Mouse (Mus musculus) liver, embryonic 14.5 days (tissue): ENCODE measurements around the gene Pole3. TPM values are rescaled to one million over a fixed set of nuclear protein-coding genes. Genes with fewer than 3 reads are reported as not detected.

Source experiments
- ATAC-seq: fragments of 200-750 bp; cut with Nextera tagmentation; 2 replicates; pipeline ENCODE4 v1.8.0; 2017; ENCODE audit warnings: moderate number of reproducible peaks, mild to moderate bottlenecking, moderate library complexity; ENCODE audit not compliant: insufficient read depth
- DNase-seq, 3 experiments: peaks; one replicate each; pipeline ENCODE4 v3.0.0-alpha.2; 2012 to 2013; ENCODE audit warnings: low read depth in 3 of 3, low spot score in 3 of 3
- H3K27ac ChIP-seq: fragments of 300-500 bp; sonication (generic); 2 replicates; pipeline ENCODE4 v1.5.1; 2014; ENCODE audit warnings: moderate library complexity, mild to moderate bottlenecking, control low read depth, inconsistent platforms
- H3K27me3 ChIP-seq: fragments of 300-500 bp; sonication (generic); 2 replicates; pipeline ENCODE4 v1.6.1; 2014; ENCODE audit warnings: mild to moderate bottlenecking, low read length, moderate library complexity; ENCODE audit not compliant: control insufficient read depth, insufficient read depth
- H3K36me3 ChIP-seq: fragments of 300-500 bp; sonication (generic); replicated peaks from 2 replicates; pipeline ENCODE4 v1.6.1; 2014; ENCODE audit warnings: low read depth; ENCODE audit not compliant: control insufficient read depth, insufficient read depth
- H3K4me1 ChIP-seq, 2 experiments: fragments of 200-500 bp in 1 of 2; fragments of 300-500 bp in 1 of 2; sonication (generic) in 1 of 2; replicated peaks; 2 replicates each; pipeline ENCODE4 v1.6.1; 2012 to 2014; ENCODE audit warnings: antibody characterized with exemption in 1 of 2, inconsistent platforms in 1 of 2, low read length in 1 of 2; ENCODE audit not compliant: control insufficient read depth in 2 of 2, insufficient read depth in 2 of 2
- H3K4me2 ChIP-seq: fragments of 300-500 bp; sonication (generic); 2 replicates; pipeline ENCODE4 v1.6.1; 2014; ENCODE audit warnings: low read depth, mild to moderate bottlenecking, control low read depth, moderate library complexity
- H3K4me3 ChIP-seq, 2 experiments: fragments of 200-500 bp in 1 of 2; fragments of 300-500 bp in 1 of 2; sonication (generic) in 1 of 2; 2 replicates each; pipeline ENCODE4 v1.5.1; 2012 to 2014; ENCODE audit warnings: low read depth in 2 of 2, low read length in 2 of 2, mild to moderate bottlenecking in 2 of 2, control low read depth in 1 of 2, inconsistent platforms in 1 of 2, moderate library complexity in 1 of 2; ENCODE audit not compliant: insufficient read depth in 1 of 2
- H3K9ac ChIP-seq: fragments of 300-500 bp; sonication (generic); replicated peaks from 2 replicates; pipeline ENCODE4 v1.6.1; 2014; ENCODE audit warnings: mild to moderate bottlenecking, control low read depth, moderate library complexity
- H3K9me3 ChIP-seq: fragments of 300-500 bp; sonication (generic); 2 replicates; pipeline ENCODE4 v1.6.1; 2016; ENCODE audit warnings: low read length, mixed read lengths; ENCODE audit not compliant: control insufficient read depth
- CTCF ChIP-seq: IDR thresholded peaks from 2 replicates; pipeline ENCODE4 v1.5.1; 2016; ENCODE audit warnings: antibody characterized with exemption, low read depth, control low read depth
- EP300 ChIP-seq: IDR thresholded peaks from 2 replicates; pipeline ENCODE4 v1.6.1; 2016; ENCODE audit warnings: antibody characterized with exemption, low read depth
- WGBS: fragments of 180-500 bp; shearing (Covaris S2); extraction: QIAGEN DNeasy Blood & Tissue Kit; methylation state at CpG from one replicate; pipeline ENCODE4 v1.1.7; 2014; ENCODE audit not compliant: insufficient replicate concordance; 5-methylcytosine and 5-hydroxymethylcytosine counted together
- polyA plus RNA-seq, 2 experiments: library from polyadenylated mRNA; depleted of rRNA in 1 of 2; stranded (reverse) in 1 of 2; unstranded in 1 of 2; fragments of >200 nt; fragmentation: Nextera tagmentation in 1 of 2; extraction: Ambion mirVana in 1 of 2; gene quantifications; 2 replicates each; pipeline versions ENCODE4 v1.2.1 to v1.2.3; 2012 to 2014

Pole3 gene
- polyA plus RNA-seq, 2 experiments, result 37.4 to 54.7 TPM

DNA sequence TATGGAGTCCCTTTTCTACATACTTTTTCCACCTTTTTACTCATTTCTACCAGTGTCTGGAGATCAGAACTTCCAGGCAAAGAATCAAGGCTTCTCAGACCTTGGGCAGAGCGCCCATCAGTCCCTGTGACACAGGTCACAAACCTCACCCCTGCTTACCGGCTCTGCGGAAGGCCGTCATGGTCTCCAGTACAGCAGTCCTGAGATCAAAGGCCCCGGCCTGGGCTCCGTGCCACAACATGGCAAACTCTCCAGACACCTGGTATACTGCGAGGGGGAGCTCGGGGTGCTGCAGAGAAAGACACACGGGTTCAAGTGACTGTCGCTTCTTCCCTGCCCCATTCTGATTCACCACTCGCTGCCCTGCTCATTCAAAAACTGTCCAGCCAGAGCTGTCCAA lies 14.9 kb downstream of the Pole3 start:
- Histone ChIP-seq H3K4me2 (no peak overlapping the region), H3K9me3 (no peaks in the 10 kb centered on the region), H3K9ac (no peak overlapping the region), H3K27me3 (no peaks in the 10 kb centered on the region), H3K27ac (no peak overlapping the region), H3K4me3 (no peak overlapping the region), H3K4me1 (peaks cover 11 to 36% of the 10 kb centered on the region in 2 experiments), H3K36me3 (peaks cover 76% of the 10 kb centered on the region)
- ATAC-seq, result no peak
- WGBS, result 92% methylated on average over 11 of the region's 11 CpGs
- no peak for DNase-seq
- no peak for TF ChIP-seq CTCF
- TF ChIP-seq EP300, result no peak

GRCm38 (mm10) chr4:62508839-62509238 lies 16.0 kb downstream of the Pole3 start:
- DNase-seq (no peak), ATAC-seq (no peak)
- H3K9ac ChIP-seq, result no peak overlapping the region
- no peak overlapping the region for H3K4me2 ChIP-seq
- H3K27ac ChIP-seq, result no peak overlapping the region
- no peaks in the 10 kb centered on the region for H3K9me3 ChIP-seq
- peaks cover 10 to 30% of the 10 kb centered on the region in 2 experiments for H3K4me1 ChIP-seq
- no peak overlapping the region for H3K4me3 ChIP-seq
- peaks cover 67% of the 10 kb centered on the region for H3K36me3 ChIP-seq
- H3K27me3 ChIP-seq, result no peaks in the 10 kb centered on the region
- WGBS, result 92% methylated on average over 5 of the region's 5 CpGs
- TF ChIP-seq EP300 (no peak), CTCF (no peak)

DNA sequence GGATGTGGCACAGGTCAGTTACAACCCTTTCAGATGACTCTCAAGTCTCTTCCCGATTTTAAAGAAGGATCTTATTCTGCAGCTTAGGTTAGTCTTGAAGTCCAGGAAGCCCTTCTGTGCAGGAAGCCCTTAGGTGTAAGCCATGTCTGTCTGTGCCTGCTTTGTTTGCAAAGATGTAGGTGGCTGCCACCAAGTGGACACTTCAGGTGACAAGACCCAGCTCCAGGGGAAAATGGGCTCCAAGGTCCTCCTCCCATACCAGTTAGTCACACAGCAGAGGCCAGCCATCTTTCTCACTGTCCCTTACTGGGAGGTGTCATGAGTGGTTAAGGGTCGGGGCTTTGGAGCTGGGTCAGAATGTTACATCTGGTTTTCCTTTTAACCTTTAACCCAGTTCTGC lies 18.1 kb downstream of the Pole3 start:
- Histone ChIP-seq H3K27ac (peak overlapping the region; percentile 55), H3K9me3 (no peaks in the 10 kb centered on the region), H3K9ac (no peak overlapping the region), H3K4me1 (peaks cover 3 to 24% of the 10 kb centered on the region in 2 experiments), H3K27me3 (no peaks in the 10 kb centered on the region), H3K4me3 (no peak overlapping the region), H3K36me3 (peaks cover 47% of the 10 kb centered on the region), H3K4me2 (no peak overlapping the region)
- no peak for DNase-seq
- peak; percentile 28 for ATAC-seq
- WGBS, result 51% methylated on average over 2 of the region's 2 CpGs
- TF ChIP-seq CTCF (peak; percentile 63), EP300 (no peak)

- 73% methylated on average over 3 of the region's 3 CpGs for WGBS
- H3K27ac ChIP-seq, result peak overlapping the region; percentile 35
- no peak for DNase-seq
- peaks cover 39% of the 10 kb centered on the region for H3K36me3 ChIP-seq
- peaks cover 2 to 25% of the 10 kb centered on the region in 2 experiments; a peak in 3 of 4 replicates for H3K4me1 ChIP-seq
- TF ChIP-seq CTCF (no peak), EP300 (no peak)
- H3K9ac ChIP-seq, result no peak overlapping the region
- H3K4me2 ChIP-seq, result no peak overlapping the region
- no peaks in the 10 kb centered on the region for H3K27me3 ChIP-seq
- no peaks in the 10 kb centered on the region for H3K9me3 ChIP-seq
- peak; percentile 16 for ATAC-seq
- H3K4me3 ChIP-seq, result no peak overlapping the region
Measured at GRCm38 (mm10) chr4:62505991-62506390, 18.9 kb downstream of the Pole3 start.

DNA sequence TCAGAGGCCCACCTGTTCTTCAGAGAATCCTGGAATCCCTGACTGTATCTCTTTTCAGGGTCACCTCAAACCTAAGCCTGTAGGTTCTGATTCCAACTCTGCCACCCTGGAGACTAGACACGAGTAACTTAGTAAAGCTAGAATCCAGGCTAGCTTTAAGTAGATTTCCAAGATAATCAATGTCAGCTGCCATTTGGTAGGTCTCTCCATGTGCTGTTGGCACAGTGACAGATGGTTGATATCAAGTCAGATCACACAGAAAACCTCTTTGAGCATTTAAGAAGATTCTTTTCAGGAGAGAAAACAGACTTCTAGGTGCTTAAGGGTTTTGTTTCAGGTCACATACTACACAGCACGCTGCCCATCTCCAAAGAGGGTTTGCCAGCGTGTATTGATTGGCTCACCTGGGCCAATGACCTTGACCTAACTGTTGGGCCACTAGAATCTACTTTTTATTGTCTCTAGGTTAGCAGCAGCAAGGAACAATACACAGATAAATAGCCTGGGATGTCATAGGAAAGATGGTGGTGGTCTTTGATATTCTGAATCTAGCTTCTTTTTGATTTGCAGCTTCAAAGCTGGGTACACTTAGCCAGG lies 21.4 kb downstream of the Pole3 start, which contains the start of gene Hdhd3:
Hdhd3 (minus strand) TSS at position 94 of the 597 bp plus-strand sequence.
- no peak for TF ChIP-seq CTCF
- TF ChIP-seq EP300, result no peak
- no peak for DNase-seq
- H3K4me3 ChIP-seq, result peak within 1 kb of the TSS; percentile 73 to 90
- H3K27me3 ChIP-seq, result no peaks in the 10 kb centered on the region
- H3K36me3 ChIP-seq, result peaks cover 14% of the 10 kb centered on the region
- no peaks in the 10 kb centered on the region for H3K9me3 ChIP-seq
- H3K27ac ChIP-seq, result peak within 1 kb of the TSS; percentile 16
- ATAC-seq, result no peak
- H3K4me2 ChIP-seq, result peak within 1 kb of the TSS; percentile 76
- peak within 1 kb of the TSS; percentile 70 for H3K9ac ChIP-seq
- 73% methylated on average over 3 of the region's 3 CpGs for WGBS
- H3K4me1 ChIP-seq, result peaks cover 2 to 23% of the 10 kb centered on the region in 2 experiments; a peak in 3 of 4 replicates
